Mouse (Mus musculus) monocyte, adult 5-6 weeks (primary cell): ENCODE measurements around the gene Myo1b. TPM values are rescaled to one million over a fixed set of nuclear protein-coding genes. Genes with fewer than 3 reads are reported as not detected.

ENCODE experiments used
- ATAC-seq: fragments of 153-309, 156-312 bp; replicated peaks from 2 replicates; pipeline ENCODE4 v1.8.0; 2017; ENCODE audit warnings: mild to moderate bottlenecking; ENCODE audit not compliant: low TSS enrichment, insufficient number of reproducible peaks, severe bottlenecking, poor library complexity, low FRiP score
- total RNA-seq: library from RNA; stranded (forward); fragments of 200-1000, 200-491, 200-594 nt; gene quantifications from 3 replicates; pipeline ENCODE4 v1.2.3, GENCODE M21; 2017

The Myo1b gene
- total RNA-seq, 1 experiment from 2014 or later, result 3.0 TPM

DNA sequence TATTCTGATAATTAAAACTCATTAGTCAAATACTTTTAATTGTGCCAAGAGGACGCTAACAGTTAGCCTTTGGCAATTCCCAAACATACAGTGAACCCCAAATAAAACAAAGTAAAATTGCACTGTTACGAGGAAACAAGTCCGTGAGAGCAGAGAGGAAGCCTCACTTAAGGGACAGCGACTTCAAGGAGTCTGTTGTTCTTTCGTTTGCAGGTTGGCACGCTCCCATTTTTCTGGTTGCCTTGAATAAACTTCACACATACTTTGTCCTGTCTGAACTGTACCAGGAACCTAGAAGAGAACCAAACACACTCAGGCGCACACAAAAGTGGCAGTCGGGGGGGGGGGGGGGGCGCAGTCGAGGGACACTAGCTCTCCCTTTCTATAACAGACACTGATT, 164.9 kb downstream of the Myo1b start:
- ATAC-seq, result no peak

DNA sequence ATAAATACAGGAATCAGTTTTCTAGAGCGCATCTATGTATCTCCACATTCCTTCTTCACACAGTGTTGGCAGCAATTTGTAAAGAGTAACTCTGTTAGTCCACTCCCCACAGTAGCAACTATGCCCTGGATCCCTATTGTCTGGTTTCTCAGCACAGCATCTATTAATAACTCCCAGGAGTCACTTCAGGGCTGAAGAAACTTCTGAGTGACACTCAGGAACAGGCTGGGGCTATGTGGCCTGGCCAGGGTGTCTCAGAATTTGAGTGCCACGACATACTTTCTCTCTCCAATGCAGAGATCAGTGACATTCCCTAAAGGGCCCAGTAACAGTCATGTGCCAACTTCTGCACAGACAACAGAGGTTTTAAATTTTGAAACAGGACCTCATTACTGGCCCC, 167.6 kb downstream of the Myo1b start:
- ATAC-seq, result no peak

DNA sequence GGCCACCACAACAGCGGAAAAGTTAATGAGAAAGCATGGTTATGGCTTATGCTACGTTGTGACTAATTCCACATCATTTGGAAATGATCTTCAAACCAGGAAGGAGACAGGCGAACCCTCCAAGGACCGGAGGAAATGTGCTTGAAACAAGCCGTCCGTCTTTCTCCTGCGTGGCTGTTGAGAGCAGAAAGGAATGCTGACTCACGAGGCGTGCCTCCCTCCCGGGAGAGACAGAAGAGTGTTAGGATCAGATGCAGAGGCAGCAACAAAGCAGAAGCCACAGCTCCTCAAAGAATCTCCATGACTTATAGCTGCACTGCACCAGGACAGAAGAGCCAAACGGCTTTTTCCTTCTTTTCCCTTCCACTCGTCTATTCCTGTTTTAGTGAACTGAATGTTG, 168.4 kb downstream of the Myo1b start:
- ATAC-seq, result no peak

DNA sequence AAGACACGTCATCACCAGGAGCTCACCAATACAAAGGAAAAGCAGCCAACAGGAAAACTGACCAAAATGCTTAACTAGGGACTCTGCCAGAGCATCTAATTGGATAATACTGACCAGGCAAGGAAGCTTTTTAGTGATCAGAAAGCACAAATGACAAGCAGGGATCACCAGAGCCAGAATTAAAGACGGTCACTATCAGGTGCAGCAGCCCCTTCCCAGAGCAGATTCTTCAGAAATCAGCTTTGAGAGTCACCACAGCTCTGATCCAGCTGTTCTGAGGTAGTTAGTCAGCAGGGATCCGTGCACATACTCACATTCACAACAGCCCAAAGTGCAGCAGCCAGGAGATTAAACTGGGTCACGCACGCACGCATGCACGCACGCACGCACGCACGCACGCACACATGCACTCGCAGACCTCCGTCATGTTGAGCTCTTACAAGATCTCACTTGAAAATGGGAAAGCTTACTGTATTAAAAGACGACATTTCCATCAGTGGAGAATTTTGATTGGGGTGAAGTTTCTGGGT, 169.1 kb downstream of the Myo1b start:
- ATAC-seq, result no peak

DNA sequence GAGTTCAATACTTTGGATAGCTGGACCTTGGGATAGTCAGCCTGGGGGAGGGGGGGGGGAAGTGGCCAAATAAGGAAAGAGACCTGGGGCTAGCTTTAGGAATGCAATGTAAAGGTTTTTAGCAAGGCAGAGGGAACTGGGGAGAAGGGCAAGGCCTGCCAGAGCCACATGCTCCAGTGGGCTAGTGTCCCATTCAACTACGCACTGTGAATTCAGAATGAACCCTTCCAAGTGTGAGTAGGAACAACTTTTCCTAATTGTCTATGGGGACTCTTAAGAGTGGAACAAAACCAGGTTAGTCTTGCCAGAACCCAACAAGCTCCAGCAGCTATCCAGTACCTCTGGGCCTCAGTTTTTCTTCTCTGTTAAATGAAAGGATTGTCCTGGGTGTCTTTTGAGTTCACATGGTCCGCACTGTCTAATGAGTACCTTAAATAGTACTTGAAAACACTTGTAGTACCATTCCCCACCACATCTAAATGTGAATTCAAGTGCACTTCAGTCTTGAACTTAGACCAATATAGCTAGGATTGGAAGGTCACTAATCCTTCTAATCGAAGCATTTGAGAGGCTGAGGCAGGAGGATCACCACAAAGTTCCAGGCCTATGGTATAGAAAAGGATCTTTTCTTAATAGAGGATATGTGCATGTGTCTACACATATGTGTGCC, 172.0 kb downstream of the Myo1b start:
- ATAC-seq, result no peak

DNA sequence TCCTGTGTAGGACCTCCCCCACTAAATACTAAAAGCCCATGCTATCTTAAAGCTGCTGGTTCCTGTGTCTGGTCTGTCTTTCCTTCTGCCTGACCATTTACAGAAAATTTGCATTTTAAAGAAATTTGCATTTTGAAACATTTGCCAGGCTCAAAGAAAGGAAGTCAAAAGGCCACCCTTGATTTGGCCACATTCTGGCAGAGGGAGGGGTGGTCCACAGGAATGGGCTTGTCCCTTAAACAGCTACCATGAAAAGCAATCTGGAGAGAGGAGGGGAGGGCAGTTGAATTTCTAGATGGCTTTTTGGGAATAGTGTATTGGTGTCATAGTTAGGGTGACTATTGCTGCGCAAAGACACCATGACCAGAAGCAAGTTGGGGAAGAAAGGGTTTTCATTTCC, 173.3 kb downstream of the Myo1b start:
- ATAC-seq, result no peak

DNA sequence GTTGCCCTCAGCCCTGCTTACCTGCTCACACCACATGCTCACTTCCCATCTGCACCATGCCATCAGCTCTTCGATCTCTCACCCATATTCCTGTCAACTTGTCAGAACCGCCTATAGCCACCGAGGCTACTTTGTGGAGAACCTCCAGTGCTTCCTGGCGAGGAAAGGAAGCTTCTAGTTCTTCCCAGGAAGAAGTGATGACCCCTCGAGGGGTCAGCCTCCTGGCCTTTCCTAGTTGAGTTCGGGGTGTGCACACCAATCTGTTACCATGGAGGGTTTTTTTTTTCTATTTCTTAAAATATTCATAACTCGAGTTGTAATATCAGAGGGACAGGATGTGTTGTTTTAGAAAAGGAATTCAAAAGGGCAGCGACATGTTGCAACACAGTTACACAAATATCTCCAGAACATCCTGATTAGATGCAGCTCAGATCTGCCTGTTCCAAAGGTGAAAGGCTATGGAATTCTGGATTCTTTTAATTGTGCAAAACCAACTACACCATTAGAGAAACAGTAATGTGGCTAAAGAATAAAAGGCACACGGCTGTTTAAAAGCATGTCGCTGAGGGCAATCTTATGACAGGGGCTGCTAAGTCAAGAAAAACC, 175.1 kb downstream of the Myo1b start:
- ATAC-seq, result no peak

DNA sequence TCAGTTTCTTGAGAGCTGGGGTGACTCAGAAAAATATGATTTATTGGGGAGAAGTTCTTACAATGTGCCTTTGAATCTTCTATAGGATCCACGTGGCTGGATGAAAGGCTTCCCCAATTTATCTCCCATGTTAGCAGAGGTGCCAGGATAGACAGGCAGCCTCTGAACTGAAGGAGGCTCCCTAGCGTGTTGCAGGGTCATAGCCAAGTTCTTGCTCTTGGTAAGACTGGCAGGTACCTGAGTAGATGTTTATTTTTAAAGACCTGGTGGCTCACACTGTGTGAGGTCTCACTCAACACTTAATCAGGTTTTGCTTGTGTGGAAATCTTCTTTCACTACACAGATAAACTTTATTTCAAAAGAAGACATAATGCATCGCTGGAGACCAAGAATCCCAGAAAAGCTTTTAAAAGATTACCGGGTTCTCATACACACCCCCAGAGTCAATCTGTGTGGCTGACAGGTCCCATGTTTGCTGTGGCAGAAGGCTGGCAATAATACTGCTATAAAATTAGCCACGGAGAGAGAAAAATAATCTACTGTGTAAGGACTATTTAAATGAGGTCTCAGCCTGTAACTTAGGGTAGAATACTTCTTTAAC, 176.5 kb downstream of the Myo1b start:
- ATAC-seq, result no peak

DNA sequence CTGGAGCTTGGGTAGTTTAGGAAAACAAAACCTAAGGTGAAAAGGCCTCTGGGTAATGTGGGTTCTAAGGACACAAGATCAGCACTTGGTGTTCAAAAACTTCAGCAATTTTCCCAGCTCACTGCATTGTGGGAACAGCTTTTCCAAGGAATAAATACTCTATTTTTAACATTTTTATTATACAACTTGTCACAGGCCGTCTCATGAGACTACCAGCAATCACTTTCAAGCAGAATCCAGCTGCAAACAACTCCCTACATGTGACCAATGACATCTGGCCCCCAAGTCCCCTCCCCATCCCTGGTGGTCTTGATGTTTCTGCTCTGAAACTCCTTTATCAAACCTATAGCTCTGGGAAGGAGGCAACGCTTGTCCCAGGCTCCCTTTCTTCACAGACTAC, 179.0 kb downstream of the Myo1b start:
- no peak for ATAC-seq

DNA sequence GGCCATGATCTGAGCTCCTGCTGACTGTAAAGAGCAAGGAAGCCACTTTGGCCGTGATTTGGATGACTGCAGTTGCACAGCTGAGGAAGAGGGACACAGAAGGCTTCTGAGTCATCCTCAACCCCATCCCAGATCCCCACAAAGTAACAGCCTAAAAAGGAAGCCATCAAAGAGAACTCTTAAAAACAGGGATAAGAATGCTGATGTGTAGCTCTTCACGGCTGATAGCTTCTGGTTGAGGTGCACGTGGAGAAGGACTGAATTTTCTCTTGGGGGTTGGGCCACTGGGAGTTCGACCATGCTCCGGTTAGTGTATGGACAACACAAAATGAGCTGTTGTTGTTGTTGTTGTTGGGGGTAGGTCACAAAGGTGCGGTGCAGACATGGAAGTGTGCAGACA, 181.2 kb downstream of the Myo1b start:
- ATAC-seq, result no peak

DNA sequence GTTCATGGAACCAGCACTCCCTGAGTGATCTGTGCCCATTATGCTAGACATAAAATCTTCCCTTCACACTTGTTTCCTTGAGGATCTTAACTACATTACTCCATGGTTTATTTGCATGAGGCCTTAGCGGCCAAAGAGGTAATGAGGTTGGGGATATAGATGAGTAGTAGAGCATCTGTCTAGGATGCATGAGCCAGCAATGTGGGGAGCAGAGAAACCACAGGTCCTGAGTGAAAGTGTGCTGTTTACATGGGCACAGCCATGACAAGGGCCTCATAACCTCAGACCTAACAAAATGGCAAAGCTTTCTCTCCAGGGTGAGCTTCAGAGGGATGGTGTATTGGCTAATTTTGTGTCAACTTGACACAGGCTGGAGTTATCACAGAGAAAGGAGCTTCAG, 186.5 kb downstream of the Myo1b start:
- ATAC-seq, result no peak

DNA sequence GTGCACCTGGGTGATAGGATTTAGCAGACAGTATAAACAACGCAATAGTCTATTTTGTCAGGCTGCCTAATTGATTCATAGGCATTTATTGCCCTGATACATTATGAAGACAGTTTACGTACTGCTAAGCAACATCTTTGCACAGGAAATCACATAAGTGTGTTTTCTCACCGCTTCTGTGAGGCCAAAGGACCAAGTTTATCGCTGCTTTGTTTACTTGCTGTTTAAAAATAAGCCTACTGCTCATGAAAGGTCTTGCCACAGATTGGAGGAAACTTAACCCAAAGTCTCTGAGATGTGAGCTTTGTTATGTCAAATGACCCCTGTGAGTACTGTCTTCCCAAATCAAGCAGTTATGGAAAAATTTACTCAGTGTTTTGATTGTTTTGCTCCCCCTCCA, 187.1 kb downstream of the Myo1b start:
- ATAC-seq, result no peak

DNA sequence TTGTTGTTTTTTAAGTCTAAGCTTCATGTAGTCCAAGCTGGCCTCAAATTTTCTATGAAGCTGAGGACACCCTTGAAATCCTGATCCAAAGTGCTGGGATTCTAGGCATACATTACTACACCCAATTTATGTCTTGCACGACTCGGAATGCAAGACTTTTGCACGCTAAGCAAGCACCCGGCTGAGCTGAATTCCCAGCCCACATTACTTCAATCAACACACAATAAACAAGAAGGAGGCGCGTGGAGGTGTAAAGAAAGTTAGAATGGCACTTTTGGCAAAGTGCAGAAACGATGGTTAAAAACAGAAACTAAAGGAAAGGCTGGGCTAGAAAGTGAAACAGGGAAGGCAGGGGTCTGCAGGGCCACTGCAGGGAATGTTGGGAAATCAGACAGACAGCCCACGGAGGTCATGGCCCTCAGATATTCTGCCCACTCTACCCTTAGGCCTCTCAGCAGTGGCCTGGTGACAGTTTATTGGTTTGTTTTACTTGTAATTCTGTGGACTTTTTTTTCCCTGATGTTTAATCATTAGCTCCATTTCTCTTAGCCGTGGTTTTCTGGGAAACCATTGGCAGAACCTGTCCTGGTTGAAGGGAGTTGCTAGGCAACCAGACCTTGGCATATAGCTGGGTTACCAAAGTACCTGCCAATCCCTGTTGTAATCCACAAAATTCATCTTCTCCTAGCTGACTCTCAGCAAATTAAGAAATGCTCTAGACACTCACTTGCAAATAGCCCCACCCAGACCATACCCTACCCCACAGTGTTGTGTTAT, 195.8 kb downstream of the Myo1b start:
- no peak for ATAC-seq

DNA sequence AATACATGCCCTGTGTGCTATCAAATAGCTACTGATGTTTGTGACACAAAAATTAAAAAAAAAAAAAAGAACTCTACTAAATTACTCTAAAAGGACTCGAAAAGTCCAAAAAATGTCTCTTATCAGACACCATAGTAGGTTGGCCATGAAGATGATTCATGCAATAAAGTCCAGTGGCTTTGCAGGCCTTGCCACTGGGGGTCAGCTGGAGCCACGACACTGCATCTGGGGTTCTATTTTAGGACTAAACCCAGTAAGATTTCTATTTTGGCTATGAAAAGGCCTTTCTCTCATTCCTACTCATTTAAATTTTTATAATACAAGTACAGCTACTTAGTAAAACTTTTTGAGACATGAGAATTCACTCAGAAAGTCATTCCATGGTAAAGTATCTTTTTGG, 205.0 kb downstream of the Myo1b start:
- ATAC-seq, result no peak

DNA sequence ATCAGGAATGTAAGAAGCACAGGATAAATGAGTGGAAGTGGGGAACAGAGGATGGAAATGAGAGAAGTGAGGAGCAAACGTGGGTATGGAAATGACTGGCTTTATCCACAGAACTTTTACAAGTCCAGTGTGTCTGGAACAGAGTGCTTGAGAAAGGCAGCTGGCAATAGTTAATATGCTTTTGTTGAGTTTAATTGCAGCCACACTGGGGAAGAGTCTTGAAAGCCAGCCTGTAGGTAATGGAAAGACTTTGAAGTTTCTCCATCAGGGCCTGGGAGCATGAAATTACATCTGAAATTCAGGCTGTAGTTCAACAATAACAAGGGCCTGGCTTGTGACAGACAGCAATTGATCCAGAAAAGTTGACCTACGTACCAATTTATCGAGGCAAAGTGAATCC, 209.8 kb downstream of the Myo1b start:
- ATAC-seq, result no peak

DNA sequence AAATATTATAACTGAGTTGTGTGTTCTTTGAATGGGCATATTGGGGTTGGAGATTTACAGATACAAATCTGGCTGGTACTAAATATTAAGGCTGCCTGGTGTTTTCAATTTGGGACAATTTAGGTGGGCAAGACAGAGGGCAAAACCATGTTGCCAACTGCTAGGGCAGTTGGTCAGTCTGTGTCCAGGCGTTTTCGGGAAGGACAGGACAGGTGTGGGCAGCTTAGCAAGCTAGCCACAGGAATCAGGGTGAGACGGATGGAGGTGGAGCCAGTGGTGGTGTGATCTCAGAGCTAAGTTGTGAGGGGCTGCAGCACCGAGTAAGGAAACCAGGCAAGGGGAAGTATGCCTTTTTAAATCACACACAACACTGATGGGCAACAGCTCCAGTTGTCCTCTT, 211.3 kb downstream of the Myo1b start:
- ATAC-seq, result no peak
